Mouse (Mus musculus) thymus, adult 2 months (tissue): ENCODE measurements around the gene Gm21188. TPM values are rescaled to one million over a fixed set of nuclear protein-coding genes. Genes with fewer than 3 reads are reported as not detected.
"Not testable (repeated sequence)": the region's sequence is repeated elsewhere in the genome, so short reads cannot be mapped to it uniquely, and the experiment has no call there.

ENCODE experiments used
- DNase-seq: peaks from one replicate; pipeline ENCODE4 v3.0.0; 2021
- H3K27ac ChIP-seq: fragments of 200-500 bp; 2 replicates; pipeline ENCODE4 v1.5.1; 2012; ENCODE audit warnings: low read length, control low read depth; ENCODE audit not compliant: control insufficient read depth, insufficient read depth
- H3K27me3 ChIP-seq: fragments of 200-500 bp; 2 replicates; pipeline ENCODE4 v1.6.1; 2012; ENCODE audit warnings: mild to moderate bottlenecking, low read length, moderate library complexity, mixed read lengths; ENCODE audit not compliant: control insufficient read depth, insufficient read depth
- H3K36me3 ChIP-seq: fragments of 200-500 bp; 2 replicates; pipeline ENCODE4 v1.6.1; 2012; ENCODE audit warnings: mild to moderate bottlenecking, low read length, moderate library complexity; ENCODE audit not compliant: control insufficient read depth, insufficient read depth
- H3K4me1 ChIP-seq: fragments of 200-500 bp; replicated peaks from 2 replicates; pipeline ENCODE4 v1.6.1; 2012; ENCODE audit warnings: low read length; ENCODE audit not compliant: control insufficient read depth, insufficient read depth
- H3K4me3 ChIP-seq: fragments of 200-500 bp; 2 replicates; pipeline ENCODE4 v1.5.1; 2012; ENCODE audit warnings: mild to moderate bottlenecking, low read length, control low read depth, moderate library complexity; ENCODE audit not compliant: control insufficient read depth, insufficient read depth
- WGBS: fragments of 180-500 bp; shearing (Covaris S2); methylation state at CpG from one replicate; pipeline ENCODE4 v1.1.7; 2018; 5-methylcytosine and 5-hydroxymethylcytosine counted together
- polyA plus RNA-seq: library from polyadenylated mRNA; depleted of rRNA; stranded (reverse); fragments of >200 nt; gene quantifications from 2 replicates; pipeline ENCODE4 v1.2.3, GENCODE M21; 2012

The Gm21188 gene
- polyA plus RNA-seq, 1 experiment: 2.9 TPM

DNA sequence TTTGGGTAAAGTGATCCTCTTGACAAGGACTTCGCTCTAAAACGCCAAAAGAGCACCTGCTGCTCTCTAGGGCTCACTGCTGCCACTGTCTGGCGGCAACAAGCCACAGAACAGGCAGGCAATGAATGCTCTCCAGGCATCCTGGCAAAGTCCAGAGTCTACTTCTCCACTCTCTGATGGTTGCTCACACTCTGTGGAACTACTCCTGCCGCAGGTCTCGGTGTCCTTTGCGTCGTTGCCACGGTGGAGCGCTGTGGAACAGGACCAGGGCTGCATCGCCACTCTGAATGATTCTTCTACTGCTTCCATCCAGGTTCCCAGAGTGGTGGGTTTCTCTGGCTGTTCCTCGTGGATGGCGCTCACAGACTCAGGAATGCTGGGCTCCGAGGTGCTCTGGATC is 25.6 kb downstream of the Gm21188 start:
- DNase-seq, H3K4me3 ChIP-seq, H3K27ac ChIP-seq, H3K36me3 ChIP-seq, H3K27me3 ChIP-seq, H3K4me1 ChIP-seq: not testable (repeated sequence)
- WGBS: 21% methylated on average over 4 of the region's 13 CpGs

GRCm38 (mm10) chr13:120025576-120025975 is 26.4 kb downstream of the Gm21188 start:
- WGBS: 24% methylated on average over 4 of the region's 4 CpGs

GRCm38 (mm10) chr13:120025004-120025403 is 27.0 kb downstream of the Gm21188 start:
- H3K4me3 ChIP-seq, DNase-seq, H3K27me3 ChIP-seq, H3K36me3 ChIP-seq, H3K4me1 ChIP-seq, H3K27ac ChIP-seq: not testable (repeated sequence)
- WGBS: 16% methylated on average over 21 of the region's 21 CpGs

More at GRCm38 (mm10) chr13:120025576-120025975, 26.4 kb downstream of the Gm21188 start:
- not testable (repeated sequence) for H3K4me1 ChIP-seq, H3K36me3 ChIP-seq, DNase-seq, H3K27ac ChIP-seq, H3K4me3 ChIP-seq, H3K27me3 ChIP-seq

- H3K27me3 ChIP-seq, H3K27ac ChIP-seq, H3K36me3 ChIP-seq, DNase-seq, H3K4me1 ChIP-seq, H3K4me3 ChIP-seq: not testable (repeated sequence)
- 24% methylated on average over 9 of the region's 9 CpGs for WGBS
Measured at GRCm38 (mm10) chr13:120024581-120024980, 27.4 kb downstream of the Gm21188 start.

DNA sequence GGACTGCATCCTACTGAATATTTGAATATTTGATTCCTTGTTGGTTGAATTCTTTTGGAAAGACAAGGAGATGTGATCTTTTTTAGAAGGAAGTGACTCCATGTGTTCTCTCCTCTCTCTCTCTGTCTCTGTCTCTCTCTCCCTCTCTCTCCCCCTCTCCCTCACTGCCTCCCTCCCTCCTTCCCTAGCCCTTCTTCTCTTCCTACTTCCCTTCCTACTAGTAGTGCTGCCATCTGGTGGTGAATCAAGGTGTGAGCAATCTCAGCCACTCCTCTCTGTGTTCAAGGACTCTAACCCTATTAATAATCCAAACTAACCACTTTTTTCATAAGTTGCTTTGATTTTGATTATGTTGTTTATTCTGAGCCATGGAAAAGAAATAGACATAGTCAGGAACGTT is 30.5 kb downstream of the Gm21188 start:
- DNase-seq, H3K36me3 ChIP-seq, H3K27me3 ChIP-seq, H3K27ac ChIP-seq, H3K4me3 ChIP-seq, H3K4me1 ChIP-seq: not testable (repeated sequence)
- WGBS: no CpG with 5 or more reads among the region's 1 CpGs

DNA sequence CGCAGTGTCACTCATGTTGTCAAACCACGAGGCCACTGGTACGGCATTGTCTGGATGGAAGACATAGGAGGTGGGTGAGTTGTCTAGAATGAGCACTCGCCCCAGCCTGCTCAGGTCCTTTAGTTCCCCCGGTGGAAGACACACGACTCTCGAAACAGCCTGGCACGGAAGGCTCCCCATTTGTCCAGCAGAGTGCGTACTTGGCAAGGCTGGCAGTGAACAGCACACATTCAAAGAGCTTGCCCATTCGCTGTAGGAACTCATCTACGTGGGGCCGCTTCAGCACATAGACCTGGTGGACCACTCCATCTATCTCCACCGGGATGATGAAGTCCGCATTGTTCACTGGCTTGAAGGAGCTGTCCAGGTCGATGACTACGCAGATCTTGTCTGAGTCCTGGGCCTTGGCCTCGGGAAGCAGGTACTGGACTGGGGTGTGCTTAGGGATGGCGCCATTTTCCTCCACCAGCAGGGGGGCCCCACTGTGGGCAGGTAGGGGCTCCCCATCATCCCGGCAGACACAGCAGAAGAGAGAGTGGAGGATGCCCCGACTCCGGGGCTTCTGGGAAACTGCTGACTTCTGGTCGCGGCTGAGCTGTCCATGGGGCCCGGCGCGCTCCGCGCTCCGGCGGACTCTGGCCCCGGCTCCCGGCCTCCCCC is 36.5 kb downstream of the Gm21188 start:
- H3K27me3 ChIP-seq, H3K36me3 ChIP-seq, DNase-seq, H3K4me1 ChIP-seq, H3K4me3 ChIP-seq, H3K27ac ChIP-seq: not testable (repeated sequence)
- 10% methylated on average over 8 of the region's 32 CpGs for WGBS

DNA sequence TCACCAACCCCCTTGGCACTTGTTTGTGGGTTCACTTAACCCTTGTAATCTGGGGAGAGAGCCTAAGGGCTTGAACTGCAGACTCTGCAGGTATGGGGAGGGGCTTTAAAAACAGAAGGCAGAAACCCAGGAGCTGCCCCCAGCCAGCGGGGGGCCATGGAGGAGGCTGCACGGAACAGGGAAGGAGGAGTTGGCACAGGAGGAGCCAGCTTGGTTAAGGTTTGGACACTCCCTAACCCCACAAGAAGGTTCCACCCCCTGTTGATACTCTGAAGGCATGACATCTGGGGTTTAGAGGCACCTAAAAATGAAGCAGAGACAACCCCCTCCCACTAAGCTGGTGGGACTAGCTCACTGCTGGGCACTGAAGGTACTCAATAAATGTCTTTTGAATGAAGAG is 38.0 kb downstream of the Gm21188 start:
- H3K4me3 ChIP-seq, H3K36me3 ChIP-seq, H3K4me1 ChIP-seq, H3K27ac ChIP-seq, DNase-seq, H3K27me3 ChIP-seq: not testable (repeated sequence)
- WGBS: no CpG with 5 or more reads among the region's 2 CpGs

DNA sequence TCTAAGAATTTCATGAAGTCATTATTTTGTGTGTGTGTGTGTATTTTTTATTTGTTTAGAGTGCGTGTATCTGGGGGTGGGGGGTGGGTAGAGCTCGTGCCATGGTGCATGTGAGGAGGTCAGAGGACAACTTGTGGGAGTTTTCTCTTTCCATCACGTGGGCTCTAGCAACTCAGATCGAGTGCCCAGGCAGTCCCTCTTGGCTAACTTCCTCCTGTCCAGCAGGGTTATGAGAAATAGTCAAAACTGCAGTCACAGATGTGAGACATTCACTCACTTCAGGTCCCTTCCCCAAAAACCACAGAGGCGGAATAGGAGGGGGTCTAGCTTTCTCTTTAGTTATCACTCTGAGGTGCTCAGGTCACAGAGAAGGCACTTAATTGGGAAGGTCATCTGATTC is 38.5 kb downstream of the Gm21188 start:
- no CpG with 5 or more reads among the region's 5 CpGs for WGBS
- not testable (repeated sequence) for H3K4me3 ChIP-seq

GRCm38 (mm10) chr13:120010068-120010467 is 41.9 kb downstream of the Gm21188 start:
- not testable (repeated sequence) for DNase-seq, H3K4me3 ChIP-seq, H3K27ac ChIP-seq, H3K27me3 ChIP-seq, H3K36me3 ChIP-seq, H3K4me1 ChIP-seq

More for the DNA sequence above, 38.5 kb downstream of the Gm21188 start:
- H3K4me1 ChIP-seq, DNase-seq, H3K36me3 ChIP-seq, H3K27ac ChIP-seq, H3K27me3 ChIP-seq: not testable (repeated sequence)

DNA sequence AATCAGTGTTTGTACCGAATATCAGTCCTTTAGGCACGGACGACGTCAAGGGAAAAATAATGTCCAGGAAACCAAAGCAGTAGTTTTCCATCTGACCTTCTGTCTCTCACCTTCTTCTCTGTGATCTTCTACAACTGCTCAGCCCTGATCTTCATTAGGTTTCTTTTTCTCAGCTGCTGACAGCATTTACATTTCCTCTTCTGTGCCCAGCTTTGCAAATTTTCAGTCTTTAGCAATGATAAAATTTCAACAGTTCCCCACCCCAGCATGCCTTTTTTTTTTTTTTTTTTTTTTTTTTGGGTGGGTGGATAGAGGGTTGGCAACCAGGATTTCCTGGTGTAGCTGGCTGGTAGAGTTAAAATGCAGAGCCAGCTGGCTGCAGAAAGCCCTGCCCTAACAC is 52.8 kb downstream of the Gm21188 start:
- H3K4me1 ChIP-seq, H3K36me3 ChIP-seq, DNase-seq, H3K27me3 ChIP-seq, H3K27ac ChIP-seq, H3K4me3 ChIP-seq: not testable (repeated sequence)
- no CpG with 5 or more reads among the region's 4 CpGs for WGBS

DNA sequence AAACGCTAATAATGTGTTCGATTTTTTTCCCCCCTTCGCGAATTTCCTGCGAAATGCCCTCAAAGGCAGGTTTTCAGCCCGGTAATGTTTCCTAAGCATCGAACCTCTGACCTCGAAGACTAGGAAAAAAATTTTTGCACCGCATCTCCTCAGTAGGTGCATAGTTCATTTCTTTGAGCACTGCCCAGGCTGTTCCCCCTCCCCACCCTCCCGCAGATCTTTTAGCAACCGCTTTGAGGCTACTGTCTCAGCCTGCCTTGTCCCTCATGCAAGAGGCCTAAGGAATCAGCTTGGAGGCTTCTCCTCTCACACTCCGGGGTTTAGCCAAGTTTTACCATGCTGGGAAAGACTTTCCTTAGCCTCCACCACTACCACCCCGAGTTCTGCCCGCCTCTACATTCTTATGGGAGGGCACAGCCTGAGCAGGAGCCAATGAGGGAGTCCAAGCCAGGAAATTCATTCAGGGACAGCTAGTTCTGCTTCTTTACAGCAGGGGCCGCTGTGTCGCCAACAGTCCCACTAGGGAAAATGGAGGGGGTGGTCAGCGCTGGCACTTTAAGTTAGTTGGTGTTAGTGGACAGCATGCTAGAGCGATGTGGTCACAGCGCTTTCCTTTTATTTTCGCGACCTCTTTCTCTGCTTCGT is 53.4 kb downstream of the Gm21188 start:
- not testable (repeated sequence) for H3K27ac ChIP-seq, H3K36me3 ChIP-seq, DNase-seq, H3K4me1 ChIP-seq, H3K27me3 ChIP-seq, H3K4me3 ChIP-seq
- WGBS: no CpG with 5 or more reads among the region's 22 CpGs
